Mouse (Mus musculus): Measurements from ENCODE around the gene Cacna1s. TPM values are rescaled to one million over a fixed set of nuclear protein-coding genes. Genes with fewer than 3 reads are reported as not detected.
A peak's percentile ranks its signal among the peaks of the same experiment; 100 is the strongest.

Cacna1s gene
- polyA plus RNA-seq, 1 experiment: 0.30 TPM

DNA sequence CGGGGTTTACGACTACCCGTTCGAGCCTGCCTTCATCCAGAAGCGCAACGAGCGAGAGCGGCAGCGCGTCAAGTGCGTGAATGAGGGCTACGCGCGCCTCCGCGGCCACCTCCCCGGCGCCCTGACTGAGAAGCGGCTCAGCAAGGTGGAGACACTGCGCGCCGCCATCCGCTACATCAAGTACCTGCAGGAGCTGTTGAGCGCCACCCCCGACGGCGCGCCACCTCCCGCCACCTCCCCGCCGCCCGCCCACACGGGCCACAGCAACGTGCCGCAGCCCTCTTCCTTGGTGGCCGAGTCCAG, 1.6 kb upstream of the Cacna1s start:
- no peak for DNase-seq (ENCODE audit: low read depth)

- DNase-seq (ENCODE audit: low read depth): peak; percentile 23
Measured at GRCm38 (mm10) chr1:136051465-136051864, 1.1 kb upstream of the Cacna1s start.

- DNase-seq (ENCODE audit: low read depth): no peak
Measured at GRCm38 (mm10) chr1:136055771-136056170, 3.2 kb downstream of the Cacna1s start.

DNA sequence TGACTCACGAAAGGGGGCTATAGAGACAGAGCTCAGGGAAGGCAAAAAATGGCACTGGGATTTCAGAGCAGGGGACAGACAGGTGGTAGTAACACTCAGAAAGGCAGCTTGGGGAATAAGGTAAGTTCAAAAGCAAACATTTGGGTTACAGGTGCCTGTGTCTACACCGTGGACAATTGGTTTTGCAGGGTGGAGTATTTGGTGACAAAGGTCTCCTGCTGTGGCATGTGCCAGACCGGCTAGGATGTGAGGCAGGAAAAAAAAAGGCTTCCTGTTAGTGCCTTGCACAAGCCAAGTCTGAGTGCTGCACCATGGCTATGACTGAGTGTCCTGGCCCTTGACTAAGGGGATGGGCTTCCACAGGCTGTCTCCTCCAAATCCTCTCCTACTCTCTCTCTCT, 6.0 kb downstream of the Cacna1s start:
- DNase-seq (ENCODE audit: low read depth): no peak

DNA sequence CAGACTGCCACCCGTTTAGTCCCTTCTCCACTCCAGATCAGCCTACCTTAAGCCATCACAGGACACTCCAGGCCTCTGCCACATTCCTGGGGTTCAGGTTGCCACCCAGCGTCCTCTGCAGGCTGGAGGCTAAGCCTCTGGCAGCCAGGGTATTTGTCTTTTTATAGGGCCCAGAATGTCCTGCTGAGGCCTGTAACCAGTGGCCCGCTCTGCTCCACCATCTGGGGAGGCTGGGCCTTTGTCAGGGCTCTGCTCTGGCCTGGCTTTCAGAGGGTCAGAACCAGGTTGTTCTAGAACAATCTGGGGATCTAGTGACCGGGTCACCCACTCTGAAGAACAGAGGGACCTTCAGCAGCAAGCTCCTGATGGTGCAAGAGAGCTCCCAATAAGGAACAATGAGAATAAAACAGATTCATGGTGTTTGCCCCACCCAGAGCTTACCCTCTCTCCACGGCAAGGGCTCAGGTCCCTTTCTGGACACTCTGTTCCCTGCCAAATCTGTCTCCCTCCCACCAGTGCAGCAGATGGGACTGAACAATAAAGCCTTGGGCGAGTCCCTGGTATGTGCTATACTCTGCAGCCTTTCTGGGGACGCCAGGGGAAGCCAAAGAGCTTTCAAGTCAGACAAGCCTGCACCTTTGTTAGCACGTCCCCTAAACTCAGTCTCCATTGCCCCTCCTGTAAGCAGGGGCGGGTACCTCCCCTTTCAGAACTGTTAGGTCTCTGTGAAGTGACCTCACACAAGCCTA, 8.7 kb downstream of the Cacna1s start:
- DNase-seq (ENCODE audit: low read depth): no peak

DNA sequence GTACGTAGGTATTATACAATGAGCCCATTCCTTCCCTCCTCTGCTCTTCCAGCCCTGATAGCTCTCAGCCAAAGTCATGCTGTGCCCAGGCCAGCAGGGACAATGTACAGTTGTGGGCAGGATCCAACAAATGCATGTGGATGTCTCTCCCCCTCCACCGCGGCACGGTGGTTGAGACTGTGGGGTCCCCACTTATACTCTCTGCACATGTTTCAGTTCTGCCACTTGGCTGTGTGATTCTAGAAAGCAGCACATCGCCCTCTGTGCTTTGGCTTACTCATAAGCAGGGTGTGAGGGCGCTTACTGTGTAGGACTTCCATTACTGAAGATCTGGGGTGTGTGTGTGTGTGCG, 9.2 kb downstream of the Cacna1s start:
- no peak for DNase-seq (ENCODE audit: low read depth)

DNA sequence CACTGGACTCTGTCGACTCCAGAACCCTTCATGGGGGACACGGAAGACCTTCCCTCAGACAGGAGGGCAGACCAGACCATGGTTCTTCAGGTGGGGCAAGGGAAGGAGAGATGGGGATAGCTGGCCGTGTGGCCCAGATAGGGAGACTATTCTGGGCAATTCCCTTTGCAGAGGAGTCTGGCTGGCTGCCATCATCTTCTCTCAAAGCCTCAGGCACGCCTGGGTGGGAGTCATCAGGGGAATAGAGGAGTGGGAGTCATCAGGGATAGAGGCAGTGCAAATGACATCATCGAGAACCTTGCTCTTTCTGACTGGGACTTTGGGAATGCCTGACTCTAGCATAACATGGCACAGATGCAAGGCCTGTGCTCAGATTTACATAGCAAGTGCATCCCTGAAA, 11.4 kb downstream of the Cacna1s start:
- no peak for DNase-seq (ENCODE audit: low read depth)

DNA sequence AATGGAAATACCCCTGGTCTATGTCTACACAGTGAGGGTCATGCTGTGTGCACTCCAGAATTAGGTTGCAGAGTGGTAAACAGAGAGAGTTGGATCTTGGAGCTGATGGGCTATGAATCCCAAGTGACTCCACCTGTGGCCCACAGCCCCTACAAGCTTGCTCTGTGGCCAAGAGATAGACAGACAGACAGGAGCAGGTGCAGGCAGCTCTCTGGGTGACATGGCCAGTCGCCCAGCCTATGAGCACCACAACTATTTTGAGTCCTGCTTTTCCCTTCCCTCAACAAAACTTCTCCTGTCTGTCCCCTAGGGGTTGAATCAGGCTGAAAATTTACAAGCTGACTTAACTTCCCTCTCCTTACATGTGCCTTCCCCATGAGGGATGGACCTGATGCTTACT, 14.1 kb downstream of the Cacna1s start:
- no peak for DNase-seq (ENCODE audit: low read depth)

GRCm38 (mm10) chr1:136067579-136067978, 15.0 kb downstream of the Cacna1s start:
- no peak for DNase-seq (ENCODE audit: low read depth)

DNA sequence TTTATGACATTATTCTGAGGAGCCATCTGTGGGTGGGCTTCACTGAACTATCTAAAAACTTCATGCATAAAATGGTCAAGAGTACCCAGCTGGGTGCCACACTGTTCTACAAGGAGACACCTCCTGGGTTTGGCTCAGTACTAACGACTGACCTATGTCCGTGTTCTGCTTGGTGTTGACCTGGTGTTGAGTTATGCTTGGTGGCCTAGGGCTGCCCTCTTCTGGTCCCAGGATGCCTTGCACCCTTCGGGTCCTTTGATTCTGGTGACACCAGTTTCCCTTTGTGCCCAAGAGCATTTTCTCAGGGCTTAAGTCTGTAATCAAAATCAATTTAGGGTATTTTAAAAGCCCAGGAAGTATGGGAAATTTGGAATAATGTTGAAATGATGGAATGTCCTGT, 23.5 kb downstream of the Cacna1s start:
- no peak for DNase-seq (ENCODE audit: low read depth)

GRCm38 (mm10) chr1:136077656-136078055, 25.1 kb downstream of the Cacna1s start:
- DNase-seq (ENCODE audit: low read depth): no peak

DNA sequence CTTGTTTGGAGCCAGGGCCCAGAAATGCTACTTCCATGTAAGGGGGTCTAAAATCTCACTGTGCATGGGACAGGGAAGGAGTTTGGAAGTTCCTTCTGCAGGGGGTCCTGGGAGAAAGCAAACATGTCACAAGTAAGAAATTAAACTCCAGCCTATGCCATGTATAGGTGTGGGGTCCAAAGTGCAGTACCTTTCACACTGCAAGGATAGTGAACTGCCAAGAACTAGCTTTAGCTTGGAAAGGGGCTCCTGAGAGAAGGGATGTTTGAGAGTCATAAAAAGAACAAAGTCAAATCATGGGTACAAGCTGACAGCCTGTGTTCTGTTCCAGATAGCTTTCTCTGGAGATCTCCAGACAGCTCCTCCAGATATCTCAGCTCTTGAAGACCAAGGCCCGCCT, 28.6 kb downstream of the Cacna1s start:
- no peak for DNase-seq (ENCODE audit: low read depth)

GRCm38 (mm10) chr1:136085988-136086685, 33.6 kb downstream of the Cacna1s start:
- DNase-seq (ENCODE audit: low read depth): no peak

DNA sequence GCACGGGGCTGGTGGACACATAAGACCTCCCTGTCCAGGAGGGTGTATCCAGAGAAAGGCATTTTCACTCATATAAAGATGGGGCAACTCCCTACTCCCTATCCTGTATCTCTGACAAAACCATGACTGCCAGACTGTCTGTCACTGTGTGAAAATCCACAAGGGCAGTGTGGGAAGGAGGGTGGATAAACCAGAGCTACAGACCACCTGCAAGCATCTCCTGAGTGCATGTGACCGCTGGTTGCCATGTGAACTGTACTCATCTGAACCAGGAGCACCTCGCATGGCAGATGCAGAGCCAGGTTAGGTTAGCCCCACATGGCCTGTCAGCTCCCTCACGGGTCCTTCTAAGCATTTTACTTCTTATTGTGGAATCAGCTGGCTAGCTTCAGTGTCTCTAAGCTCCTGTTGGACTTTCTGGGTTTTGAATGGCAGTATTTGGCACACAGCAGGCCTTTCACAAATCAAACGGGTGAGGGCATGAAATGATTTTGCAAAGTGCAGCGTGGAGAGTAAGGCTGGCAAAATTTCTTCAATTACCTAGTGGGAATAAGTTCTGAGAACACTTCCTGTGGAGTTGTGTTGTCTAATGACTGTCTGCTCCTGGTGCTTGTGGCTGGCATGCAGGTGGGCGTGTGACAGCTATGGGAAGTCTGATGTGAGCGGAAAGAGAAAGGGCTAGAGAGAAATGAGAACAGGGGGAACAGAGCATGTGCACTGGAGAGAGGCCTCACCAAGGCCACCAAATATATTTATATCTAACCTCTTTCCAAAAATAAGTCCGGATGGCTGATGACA, 37.0 kb downstream of the Cacna1s start:
- DNase-seq (ENCODE audit: low read depth): no peak

DNA sequence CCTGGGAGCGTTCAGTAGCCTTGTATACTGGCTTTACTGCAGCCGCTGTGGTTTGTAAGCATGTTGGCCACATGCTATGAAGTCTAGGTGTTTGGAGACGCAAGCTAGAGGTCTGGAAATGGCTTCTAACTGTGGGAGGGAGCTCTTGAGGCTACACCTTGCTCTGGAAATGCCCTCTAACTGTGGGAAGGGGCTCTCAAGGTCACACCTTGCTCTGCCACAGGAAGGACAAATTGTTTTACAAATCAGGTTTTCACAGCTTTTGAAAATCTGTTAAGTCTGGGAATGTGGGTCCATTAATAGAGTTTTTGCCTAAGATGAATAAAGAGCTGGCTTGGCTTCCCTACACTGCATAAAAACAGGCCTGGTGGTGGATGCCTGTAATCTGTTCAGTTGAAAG, 41.2 kb downstream of the Cacna1s start:
- DNase-seq (ENCODE audit: low read depth): no peak

GRCm38 (mm10) chr1:136094807-136095206, 42.3 kb downstream of the Cacna1s start:
- no peak for DNase-seq (ENCODE audit: low read depth)

DNA sequence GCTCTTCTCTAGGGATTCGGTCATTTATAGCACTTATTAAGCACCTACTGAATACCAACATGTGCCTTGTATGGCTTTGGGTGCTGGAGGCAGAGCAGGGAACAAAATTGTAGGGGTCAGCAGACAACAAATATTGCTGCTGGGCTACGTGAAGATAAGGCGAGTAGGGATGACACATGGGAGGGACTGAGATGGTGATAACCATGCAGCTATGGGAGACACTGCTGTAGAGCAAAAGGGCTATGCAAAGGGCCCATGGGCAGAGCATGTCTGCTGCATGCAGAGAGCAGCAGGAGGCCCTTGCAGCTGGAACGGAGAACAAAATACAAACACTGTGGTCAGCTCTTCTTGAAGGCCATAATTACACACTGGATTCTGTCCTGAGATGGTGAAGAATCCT, 49.5 kb downstream of the Cacna1s start:
- DNase-seq (ENCODE audit: low read depth): no peak

DNA sequence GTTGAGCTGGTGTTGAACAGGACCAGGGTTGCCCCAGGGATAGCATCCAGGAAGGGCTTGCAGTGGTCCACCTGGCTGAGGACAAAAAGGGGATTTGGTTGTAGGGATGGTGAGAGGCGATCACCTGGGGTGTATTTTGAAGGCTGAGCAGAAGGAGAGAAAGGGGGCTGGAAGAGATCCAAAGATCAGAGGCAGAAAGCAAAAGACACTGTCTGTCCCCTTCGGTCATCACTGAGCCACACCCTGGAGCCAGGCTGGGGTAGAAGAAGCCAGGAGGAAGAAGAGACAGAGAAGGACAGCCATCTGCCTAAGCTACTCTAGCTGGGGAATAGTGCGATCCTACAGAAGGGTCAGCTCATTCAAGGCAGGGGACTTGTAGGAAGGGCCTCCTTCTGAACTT, 50.0 kb downstream of the Cacna1s start:
- DNase-seq (ENCODE audit: low read depth): no peak

DNA sequence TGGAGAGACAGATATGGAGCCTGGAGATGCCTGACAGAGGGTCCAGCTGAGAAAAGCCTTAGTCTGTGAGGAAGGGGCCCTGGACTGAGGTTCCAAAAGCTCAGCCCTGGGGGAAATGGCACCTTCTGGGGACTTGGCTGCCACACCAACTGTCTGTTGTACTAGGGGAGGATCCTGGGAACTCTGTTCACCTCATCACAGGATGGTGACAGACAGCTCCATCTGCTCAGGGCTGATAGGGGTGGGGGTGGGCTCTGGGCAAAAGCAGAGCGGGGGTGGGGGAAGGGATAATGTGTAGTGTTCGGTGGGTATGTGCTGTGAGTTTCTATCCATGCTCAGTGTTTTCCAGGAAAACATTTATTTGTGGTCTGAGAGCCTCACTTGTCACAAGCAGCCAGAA, 50.4 kb downstream of the Cacna1s start:
- no peak for DNase-seq (ENCODE audit: low read depth)

GRCm38 (mm10) chr1:136103696-136104095, 51.1 kb downstream of the Cacna1s start:
- no peak for DNase-seq (ENCODE audit: low read depth)

GRCm38 (mm10) chr1:136104741-136105140, 52.2 kb downstream of the Cacna1s start:
- DNase-seq (ENCODE audit: low read depth): no peak

DNA sequence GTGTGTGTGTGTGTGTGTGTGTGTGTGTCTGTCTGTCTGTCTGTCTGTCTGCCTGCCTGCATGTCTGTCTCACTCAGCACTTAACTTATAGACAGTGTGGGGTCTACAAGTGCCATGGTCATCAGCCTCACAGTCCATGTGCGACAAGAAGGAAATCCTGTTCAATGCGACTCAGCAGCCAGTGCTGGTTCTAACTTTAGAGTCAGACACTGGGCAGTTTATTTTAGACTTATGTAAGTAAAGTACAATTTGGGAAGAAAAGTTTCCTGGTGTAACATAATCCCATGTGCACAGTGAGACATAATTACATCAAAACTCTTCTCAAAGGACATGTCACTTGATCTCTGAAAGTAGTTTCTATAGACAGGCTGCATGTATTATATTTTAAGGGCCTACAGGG, 56.9 kb downstream of the Cacna1s start:
- DNase-seq (ENCODE audit: low read depth): no peak

- no peak for DNase-seq (ENCODE audit: low read depth)
Measured at GRCm38 (mm10) chr1:136116183-136116582, 63.6 kb downstream of the Cacna1s start.
